Mouse (Mus musculus): ENCODE measurements around the gene Adipor2.

Adipor2 gene

DNA sequence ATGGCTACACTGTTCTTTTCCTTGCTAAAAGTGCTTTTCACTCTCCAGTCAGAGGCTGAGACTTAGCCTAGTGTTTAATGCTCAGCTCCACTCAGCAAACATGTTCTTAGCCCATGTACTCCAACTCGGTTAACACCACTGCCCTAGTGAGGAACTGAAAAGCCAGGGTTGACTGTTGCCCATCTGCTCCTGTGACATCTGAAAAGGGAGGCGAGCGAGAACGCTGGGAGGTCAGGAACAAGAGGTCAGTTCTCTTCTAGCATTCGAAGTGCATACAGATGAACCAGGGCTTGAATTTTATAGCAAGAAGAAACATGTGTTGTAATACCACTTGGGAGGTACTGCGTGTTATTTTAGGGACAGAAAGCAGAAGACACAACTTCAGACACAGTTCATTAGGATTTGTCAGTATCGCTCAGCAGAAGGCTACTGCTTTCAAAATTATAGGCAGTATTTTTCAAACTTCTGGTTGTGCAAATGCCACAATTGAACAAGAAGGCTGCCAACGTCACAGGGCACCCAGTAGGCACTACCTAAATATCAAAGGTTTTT lies 59.4 kb downstream of the Adipor2 start:
- intact Hi-C loops (cut with DNase I) = no loop called here

DNA sequence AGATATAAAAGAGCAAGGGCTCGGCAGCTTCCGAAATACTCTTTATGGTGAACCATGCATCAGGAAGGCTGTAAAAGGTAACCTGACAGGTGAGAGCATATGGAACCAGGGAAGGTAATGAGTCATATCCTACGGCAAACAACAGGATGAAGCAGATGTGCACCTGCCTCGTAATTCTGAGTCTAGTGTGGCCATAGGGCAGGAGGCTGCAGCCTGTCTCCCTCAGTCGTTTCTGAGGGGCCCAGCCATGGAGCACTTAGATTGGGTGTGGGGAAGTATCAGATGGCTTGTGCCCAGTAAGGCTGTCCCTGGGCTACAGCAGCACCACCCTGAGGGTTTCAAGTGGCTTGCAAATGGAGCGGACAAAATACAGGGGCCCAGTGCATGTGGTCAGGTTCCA lies 65.0 kb downstream of the Adipor2 start:
- intact Hi-C loops (cut with DNase I) = no loop called here

DNA sequence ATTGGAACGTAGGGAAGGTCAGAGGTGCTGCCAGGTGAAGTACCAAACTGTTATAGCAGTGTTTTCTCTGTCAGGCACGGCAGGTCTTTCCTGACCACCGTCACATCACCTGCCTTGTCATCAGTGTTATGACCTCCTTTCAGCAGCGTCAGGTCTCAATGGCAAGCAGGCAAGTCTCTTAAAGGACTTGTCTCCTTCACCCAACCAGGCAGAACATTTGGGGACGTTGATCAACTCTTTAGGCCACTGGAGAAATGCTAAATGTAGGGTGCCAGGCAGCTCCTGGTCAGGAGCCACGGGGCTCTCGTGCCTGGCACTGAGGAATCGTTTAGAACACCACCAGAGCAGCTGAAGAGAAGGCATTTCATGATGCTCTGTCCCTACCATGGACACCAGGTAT lies 65.8 kb downstream of the Adipor2 start:
- intact Hi-C loops (cut with DNase I) = no loop called here

- intact Hi-C loops (cut with DNase I) = no loop called here
Observed at GRCm38 (mm10) chr6:119350703-119351198, 66.8 kb downstream of the Adipor2 start.

GRCm38 (mm10) chr6:119348234-119348633 lies 69.3 kb downstream of the Adipor2 start:
- intact Hi-C loops (cut with DNase I) = loop anchor here (2.0 to 5.0 kb wide), 3 partner anchors 84 to 216 kb away; no protein-coding TSS in a partner anchor

DNA sequence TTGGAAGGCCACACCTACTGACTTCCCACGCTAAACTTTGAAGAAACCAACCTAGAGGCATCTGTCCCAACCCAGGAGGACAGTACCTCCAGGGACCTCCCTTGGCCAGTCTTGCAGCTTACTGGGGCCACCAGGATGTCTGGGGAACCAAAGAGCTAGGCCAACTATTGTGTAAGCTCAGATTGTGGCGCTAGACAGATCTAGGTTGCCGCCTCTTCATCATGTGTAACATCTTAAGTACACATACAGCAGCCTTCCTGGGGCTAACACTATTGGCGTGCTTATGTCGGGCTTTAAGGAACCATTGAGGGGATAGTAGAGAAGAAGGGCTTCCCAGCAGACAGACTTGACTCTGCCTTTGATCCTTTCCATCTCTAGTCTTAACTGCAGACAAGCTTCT lies 69.7 kb downstream of the Adipor2 start:
- intact Hi-C loops (cut with DNase I) = loop anchor here (2.0 to 5.0 kb wide), 3 partner anchors 84 to 216 kb away; no protein-coding TSS in a partner anchor

DNA sequence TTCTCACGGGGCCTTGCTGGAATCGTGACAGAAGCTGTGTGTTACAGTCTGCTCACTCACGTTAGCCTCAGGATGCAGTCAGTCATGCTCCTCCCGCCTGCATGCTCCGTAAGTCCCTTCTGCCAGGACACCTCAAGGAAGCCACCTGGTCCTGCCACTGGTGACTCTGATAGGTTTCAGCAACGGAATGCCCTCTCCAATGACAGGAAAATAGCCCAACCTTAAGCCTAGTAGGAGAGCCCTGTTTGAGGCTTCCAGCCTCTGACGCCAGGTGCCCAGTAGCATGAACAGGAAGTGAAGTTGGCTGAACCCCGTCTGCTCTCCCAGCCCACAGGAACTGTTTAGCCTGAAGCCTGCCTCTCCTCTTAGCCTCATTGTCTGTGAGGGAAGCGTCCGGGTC lies 71.2 kb downstream of the Adipor2 start:
- intact Hi-C loops (cut with DNase I) = loop anchor here (5.0 kb wide), 2 partner anchors 86 to 214 kb away; no protein-coding TSS in a partner anchor

DNA sequence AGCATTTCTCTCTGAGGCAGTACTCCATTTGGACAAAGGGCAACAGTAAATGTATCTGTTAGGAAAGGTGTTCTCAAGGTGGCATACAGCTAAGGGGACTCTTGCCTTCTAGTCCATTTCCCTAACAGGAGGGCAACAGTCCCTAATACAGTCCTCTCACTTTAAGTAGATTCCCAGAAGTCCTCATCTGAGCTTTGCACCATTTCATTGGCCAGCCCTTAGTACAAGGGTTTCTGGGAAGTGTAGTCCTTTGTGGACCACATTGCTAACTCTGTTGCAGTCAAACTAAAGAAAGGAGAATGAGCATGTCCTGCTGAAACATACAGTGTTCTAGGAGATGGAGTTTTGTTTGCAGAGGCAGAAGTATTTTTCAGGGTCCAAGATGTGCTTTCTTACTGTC lies 76.1 kb downstream of the Adipor2 start:
- intact Hi-C loops (cut with DNase I) = no loop called here

DNA sequence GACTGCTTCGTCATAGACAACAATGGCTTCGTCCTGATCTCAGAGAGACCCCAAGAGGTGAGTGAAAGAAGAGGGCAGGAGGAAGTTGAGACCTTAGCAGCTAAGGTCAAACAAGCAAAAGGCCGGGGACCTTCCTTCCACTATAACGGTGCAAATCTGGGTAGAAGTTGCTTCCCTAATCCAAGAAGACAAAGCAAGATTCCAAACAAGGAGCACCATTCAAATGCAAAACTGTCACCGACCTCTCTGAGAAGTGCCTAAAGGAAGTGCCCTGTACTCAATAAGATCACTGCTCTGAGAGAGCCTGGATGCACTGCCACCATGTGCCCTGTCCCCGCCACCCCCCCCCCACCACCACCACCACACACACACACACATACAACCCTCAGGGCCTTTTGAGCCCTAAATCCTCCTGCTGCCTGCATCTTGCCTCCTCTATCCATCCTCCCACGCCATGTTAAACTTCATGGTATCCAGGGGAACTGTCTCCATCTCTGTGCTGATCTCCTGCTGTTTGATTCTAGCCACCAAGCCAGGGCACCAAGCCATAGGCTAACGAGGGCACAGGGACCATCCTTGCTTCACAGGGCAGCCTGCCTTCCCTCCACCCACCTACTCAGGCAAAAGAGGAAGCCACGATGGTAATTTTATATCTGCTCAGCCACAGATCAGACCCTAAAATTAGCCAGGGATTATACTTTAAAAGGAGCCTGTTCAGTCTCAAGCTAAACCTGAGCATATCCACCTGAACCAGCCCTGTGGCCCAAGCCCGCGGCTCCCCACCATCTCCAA lies 79.2 kb downstream of the Adipor2 start:
- intact Hi-C loops (cut with DNase I) = no loop called here

GRCm38 (mm10) chr6:119337287-119337686 lies 80.2 kb downstream of the Adipor2 start:
- intact Hi-C loops (cut with DNase I) = no loop called here

DNA sequence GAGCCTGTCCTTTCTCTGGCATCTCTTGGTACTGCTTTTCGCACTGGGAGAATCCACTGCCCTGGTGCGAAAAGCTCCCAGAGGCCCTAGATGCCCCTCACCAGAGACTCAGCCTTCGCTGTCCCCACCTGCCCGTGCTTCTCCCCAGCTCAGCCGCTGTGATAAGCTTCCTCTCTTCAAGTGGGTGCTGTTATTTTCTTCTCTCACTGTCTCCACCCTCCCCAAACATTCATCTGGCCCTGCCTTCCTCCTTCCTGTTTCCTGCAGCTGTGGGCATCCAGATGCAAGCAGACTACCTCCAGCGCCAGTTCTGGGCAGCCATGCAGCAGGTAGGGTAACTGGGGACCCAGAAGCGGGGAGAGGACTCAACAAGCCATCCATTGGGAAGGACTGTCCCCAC lies 81.4 kb downstream of the Adipor2 start:
- intact Hi-C loops (cut with DNase I) = no loop called here

DNA sequence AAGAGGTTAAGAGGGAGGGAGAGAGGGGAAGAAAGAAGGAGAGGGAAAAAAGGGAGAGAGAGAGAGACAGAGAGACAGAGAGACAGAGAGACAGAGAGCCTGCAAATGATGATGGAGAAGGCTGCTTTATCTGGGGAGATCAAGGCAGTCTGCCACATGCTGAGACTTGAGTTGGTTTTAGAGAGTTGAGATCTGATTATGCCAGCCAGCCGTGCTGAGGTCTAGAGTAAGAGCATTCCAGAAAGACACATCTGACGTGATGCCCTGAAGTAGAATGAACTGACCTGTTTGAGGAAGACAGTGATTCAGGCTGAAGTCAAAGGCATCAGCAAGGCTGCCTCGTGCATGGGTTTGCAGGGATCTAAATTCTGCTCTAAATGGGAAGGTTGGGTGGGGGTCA lies 83.7 kb downstream of the Adipor2 start:
- intact Hi-C loops (cut with DNase I) = no loop called here

DNA sequence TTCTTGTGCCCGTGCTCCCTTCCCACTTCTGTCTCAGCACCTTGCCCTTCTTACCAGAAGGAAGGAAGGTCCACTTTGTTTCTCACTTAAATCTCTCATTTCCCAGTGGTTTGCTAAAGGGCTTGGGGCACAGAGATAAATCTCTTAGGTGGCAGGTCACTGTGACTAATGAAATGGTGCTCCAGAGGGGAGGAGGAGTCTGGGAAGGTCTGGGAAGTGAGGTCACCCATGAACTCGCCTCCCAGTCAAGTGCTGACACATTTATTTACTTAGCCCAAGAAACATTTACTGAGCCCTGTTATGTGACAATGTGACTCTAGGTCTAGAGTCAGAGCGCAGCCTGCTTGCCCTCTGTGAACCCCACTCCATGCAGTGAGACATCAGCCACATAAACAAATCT lies 84.3 kb downstream of the Adipor2 start:
- intact Hi-C loops (cut with DNase I) = no loop called here

GRCm38 (mm10) chr6:119332111-119332510 lies 85.4 kb downstream of the Adipor2 start:
- intact Hi-C loops (cut with DNase I) = no loop called here

DNA sequence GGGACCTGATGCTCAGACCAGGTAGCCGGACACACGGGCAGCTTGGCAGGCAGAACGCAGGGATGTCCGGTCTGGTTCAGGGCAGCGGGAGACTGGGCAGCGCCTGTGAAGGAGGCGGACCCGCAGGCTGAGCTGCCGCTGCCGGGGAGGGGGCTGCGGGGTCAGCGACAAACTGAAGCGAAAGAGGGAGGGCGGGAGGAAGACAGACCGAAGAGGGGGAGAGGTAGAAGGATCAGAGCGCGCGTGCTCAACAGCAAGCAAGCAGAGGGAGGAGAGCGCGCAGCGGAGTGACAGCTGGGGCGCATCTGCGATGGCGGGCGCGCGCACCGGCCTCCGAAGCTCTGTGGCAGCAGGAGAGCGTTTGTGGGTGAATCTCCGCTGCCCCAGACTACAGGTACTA lies 87.0 kb downstream of the Adipor2 start, which contains the start of gene Lrtm2:
Lrtm2 (minus strand) TSS at position 261 of the 400 bp plus-strand sequence.
- intact Hi-C loops (cut with DNase I) = no loop called here

- intact Hi-C loops (cut with DNase I) = no loop called here
Observed at GRCm38 (mm10) chr6:119329936-119330335, 87.6 kb downstream of the Adipor2 start.

GRCm38 (mm10) chr6:119329215-119329714 lies 88.2 kb downstream of the Adipor2 start:
- intact Hi-C loops (cut with DNase I) = no loop called here

DNA sequence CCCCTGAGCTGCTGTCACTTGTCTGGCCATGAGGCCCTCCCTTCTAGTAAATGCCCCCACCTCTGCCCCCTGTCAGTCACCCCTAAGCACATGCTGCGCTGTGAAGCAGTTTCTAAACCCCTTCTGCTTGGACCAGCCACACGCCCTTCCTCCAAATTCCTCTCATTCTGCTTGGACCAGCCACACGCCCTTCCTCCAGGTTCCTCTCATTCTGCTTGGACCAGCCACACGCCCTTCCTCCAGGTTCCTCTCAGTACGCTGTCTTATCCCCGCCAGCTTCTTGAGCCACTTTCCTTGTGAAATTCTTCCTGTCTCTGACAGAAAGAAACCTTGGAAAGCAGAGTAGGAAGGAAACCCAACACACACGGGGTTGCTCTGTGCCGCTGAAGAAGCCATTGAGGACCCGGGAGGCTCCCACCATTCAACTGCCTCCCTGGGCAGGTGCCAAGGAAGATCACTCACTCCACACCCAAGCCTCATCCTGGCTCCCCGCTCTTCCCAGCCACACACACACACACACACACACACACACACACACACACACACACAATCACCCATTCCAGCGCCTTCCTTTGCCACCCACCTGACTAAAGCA lies 88.9 kb downstream of the Adipor2 start:
- intact Hi-C loops (cut with DNase I) = no loop called here

DNA sequence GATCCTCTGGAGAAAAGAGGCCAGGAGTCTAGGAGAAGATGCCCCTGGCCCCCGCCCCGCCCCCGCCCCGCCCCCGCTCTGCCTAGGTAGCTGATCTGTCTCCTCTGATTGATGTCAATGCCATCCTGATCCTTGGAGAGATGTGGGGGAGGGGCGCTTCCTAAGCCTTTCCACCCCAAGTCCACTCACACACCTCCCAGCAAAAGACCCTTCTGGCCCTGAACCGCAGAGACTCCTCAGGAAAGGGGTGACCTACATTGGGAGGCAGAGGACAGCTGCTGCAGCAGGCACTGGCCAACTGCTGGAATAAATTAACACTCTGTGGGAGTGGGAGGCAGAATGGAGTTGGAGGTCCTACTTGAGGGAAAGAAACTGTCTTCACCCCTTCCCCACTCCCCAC lies 91.0 kb downstream of the Adipor2 start:
- intact Hi-C loops (cut with DNase I) = no loop called here

- intact Hi-C loops (cut with DNase I) = no loop called here
Observed at GRCm38 (mm10) chr6:119325978-119326377, 91.5 kb downstream of the Adipor2 start.

GRCm38 (mm10) chr6:119324776-119325175 lies 92.7 kb downstream of the Adipor2 start:
- intact Hi-C loops (cut with DNase I) = loop anchor here (5.0 kb wide), 1 partner anchor 87 kb away; the partner anchor contains the start of gene Cacna2d4

DNA sequence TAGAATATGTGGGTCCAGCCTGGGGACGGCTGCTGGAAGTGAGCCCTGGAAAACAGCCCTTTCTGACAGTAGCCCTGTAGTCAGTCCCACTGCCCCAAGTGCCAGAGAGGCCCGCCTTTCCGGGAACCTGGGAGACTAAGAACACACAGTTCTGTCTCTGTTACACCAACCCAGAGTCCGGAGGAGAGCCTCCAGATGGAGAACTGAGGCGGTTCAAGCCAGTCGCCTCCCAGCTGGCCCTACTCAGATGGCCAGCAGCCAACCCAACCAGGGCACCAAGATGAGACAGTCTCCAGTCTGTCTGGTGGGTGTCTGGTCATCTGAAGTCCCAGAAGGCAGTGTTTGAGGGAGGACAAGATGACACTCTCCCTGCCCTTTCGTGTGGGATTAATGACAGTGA lies 95.8 kb downstream of the Adipor2 start:
- intact Hi-C loops (cut with DNase I) = loop anchor here (5.0 kb wide), 1 partner anchor 84 kb away; the partner anchor contains the start of gene Cacna2d4
